Mouse (Mus musculus): ENCODE measurements around the gene Serpina3n. TPM values are rescaled to one million over a fixed set of nuclear protein-coding genes. Genes with fewer than 3 reads are reported as not detected.

The Serpina3n gene
- polyA plus RNA-seq, 1 experiment, result 0.94 TPM

DNA sequence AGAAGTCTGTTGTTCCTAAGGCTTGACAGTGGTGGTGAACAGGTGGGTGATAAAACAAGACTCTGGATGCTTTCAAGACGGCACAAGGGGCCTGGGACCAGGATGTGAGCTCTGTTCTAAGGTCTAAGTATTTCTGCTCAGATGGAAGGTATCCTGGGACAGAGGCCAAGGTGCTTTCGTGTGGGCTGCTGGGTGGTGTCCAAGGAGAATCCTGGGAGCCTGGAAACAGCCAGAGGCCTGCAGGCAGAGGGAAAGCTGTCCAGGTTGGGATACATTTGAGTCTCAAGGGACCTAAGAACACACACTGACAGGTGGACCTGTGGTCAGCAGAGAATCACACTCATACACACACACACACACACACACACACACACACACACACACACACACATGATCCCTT lies 8.0 kb downstream of the Serpina3n start:
- Histone ChIP-seq H3K9me3 (replicated peaks; ENCODE audit: control insufficient read depth, insufficient read depth, low read length, poor library complexity, severe bottlenecking) (no peaks in the 10 kb centered on the region), H3K36me3 (ENCODE audit: control insufficient read depth, insufficient read depth, low read length, poor library complexity, severe bottlenecking) (no peaks in the 10 kb centered on the region)

DNA sequence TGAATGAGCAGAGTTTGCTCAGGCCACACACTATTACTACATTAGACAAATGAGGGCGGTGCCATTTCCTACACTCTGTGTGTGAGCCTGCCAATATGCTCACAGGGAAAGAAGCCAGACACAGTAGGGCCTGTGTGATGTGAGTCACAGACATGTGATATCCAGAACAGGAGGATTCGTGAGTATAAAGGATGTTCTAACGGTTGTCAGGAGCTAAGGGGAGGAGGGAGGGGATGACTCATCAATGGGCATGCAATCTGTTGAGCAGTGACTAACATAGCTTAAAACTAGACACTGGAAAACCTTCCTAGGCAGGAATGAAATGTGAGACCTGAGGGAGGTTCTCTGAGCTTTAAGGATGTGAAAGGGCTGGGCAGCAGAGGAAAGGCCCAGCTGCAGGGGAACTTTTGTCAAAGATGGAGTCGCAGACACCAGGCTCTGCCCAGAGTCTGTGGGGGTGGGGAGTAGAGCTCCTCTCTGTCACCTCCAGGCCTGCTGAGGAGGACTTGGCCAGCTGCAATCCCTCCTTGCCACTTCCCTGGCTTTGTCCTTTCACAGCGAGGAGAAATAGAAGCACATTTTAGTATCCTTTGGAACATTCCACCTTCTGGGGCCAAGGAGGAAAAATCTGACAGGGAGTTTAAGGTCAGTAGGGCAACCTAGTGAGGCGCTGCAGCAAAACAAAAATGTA lies 9.2 kb downstream of the Serpina3n start:
- Histone ChIP-seq H3K9me3 (replicated peaks; ENCODE audit: control insufficient read depth, insufficient read depth, low read length, poor library complexity, severe bottlenecking) (no peaks in the 10 kb centered on the region), H3K9ac (ENCODE audit: low read depth, poor library complexity, severe bottlenecking) (no peak overlapping the region), H3K4me3 (ENCODE audit: low read depth, low read length) (no peak overlapping the region), H3K36me3 (ENCODE audit: control insufficient read depth, insufficient read depth, low read length, poor library complexity, severe bottlenecking) (no peaks in the 10 kb centered on the region), H3K27me3 (ENCODE audit: control insufficient read depth, insufficient read depth, low read length, poor library complexity, severe bottlenecking) (no peaks in the 10 kb centered on the region), H3K27ac (ENCODE audit: insufficient read depth, low read length) (no peak overlapping the region), H3K4me1 (ENCODE audit: control insufficient read depth, insufficient read depth, low read length) (no peaks in the 10 kb centered on the region)
- TF ChIP-seq EP300 (IDR thresholded peaks at IDR 0.05; ENCODE audit: insufficient read depth, low read depth, low read length), result no peak
- TF ChIP-seq CTCF (IDR thresholded peaks at IDR 0.05; ENCODE audit: low read depth, low read length), result no peak
- no peak for TF ChIP-seq POLR2A (IDR thresholded peaks at IDR 0.05; ENCODE audit: insufficient read depth, low read length)

More for the DNA sequence above, 8.0 kb downstream of the Serpina3n start:
- Histone ChIP-seq H3K27me3 (ENCODE audit: control insufficient read depth, insufficient read depth, low read length, poor library complexity, severe bottlenecking) (no peaks in the 10 kb centered on the region), H3K9ac (ENCODE audit: low read depth, poor library complexity, severe bottlenecking) (no peak overlapping the region), H3K4me1 (ENCODE audit: control insufficient read depth, insufficient read depth, low read length) (no peaks in the 10 kb centered on the region), H3K4me3 (ENCODE audit: low read depth, low read length) (no peak overlapping the region), H3K27ac (ENCODE audit: insufficient read depth, low read length) (no peak overlapping the region)
- TF ChIP-seq CTCF (IDR thresholded peaks at IDR 0.05; ENCODE audit: low read depth, low read length) (no peak), POLR2A (IDR thresholded peaks at IDR 0.05; ENCODE audit: insufficient read depth, low read length) (no peak), EP300 (IDR thresholded peaks at IDR 0.05; ENCODE audit: insufficient read depth, low read depth, low read length) (no peak)

DNA sequence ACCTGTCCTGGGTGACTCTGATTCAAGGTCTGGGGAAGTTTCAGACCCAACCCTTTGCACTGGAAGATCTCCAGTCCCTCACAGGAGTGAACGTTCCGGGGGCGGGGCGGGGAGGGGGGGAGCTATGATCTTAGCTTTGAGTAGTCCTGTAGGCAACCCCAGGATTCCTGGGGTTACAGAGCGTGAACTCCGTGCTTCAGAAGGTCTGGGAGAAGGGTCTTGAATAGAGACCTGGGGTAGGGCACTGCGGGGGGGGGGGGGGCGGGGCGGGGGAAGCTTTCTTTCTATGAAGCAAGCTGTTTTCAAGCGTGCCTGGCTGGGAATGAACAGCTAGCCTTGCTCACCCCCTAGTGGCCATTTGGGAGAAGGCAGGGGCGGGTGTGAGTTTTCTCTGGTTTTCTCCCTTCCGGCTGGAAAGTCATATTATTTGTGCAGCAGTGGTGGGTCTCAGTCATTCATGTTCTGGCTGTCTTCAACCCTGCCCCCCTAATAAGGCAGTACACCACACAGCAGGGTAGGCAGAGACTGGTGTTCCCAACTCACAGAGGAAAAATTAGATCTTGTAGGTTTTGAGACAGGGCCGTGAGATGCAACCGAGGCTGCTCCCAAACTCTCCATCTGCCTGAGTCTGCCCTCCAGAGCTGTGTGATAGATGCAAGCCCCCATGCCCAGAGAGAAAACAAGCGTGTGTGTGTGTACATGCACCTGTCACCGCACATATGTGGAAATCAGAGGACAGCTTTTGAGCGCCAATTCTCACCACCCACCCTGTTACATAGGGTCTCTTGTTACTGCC lies 12.0 kb downstream of the Serpina3n start:
- H3K9me3 ChIP-seq (replicated peaks; ENCODE audit: control insufficient read depth, insufficient read depth, low read length, poor library complexity, severe bottlenecking), result no peaks in the 10 kb centered on the region
- peak overlapping the region; percentile 21; the same call in 1 of the 2 replicates for H3K4me3 ChIP-seq (ENCODE audit: low read depth, low read length)
- no peaks in the 10 kb centered on the region for H3K36me3 ChIP-seq (ENCODE audit: control insufficient read depth, insufficient read depth, low read length, poor library complexity, severe bottlenecking)
- TF ChIP-seq CTCF (IDR thresholded peaks at IDR 0.05; ENCODE audit: low read depth, low read length) (peak; percentile 75), POLR2A (IDR thresholded peaks at IDR 0.05; ENCODE audit: insufficient read depth, low read length) (no peak)
- no peaks in the 10 kb centered on the region for H3K4me1 ChIP-seq (ENCODE audit: control insufficient read depth, insufficient read depth, low read length)
- 0 out of 2 replicates have a peak overlapping the region, but pooled peaks have one; percentile 48 for H3K9ac ChIP-seq (ENCODE audit: low read depth, poor library complexity, severe bottlenecking)
- H3K27ac ChIP-seq (ENCODE audit: insufficient read depth, low read length), result no peak overlapping the region
- no peaks in the 10 kb centered on the region for H3K27me3 ChIP-seq (ENCODE audit: control insufficient read depth, insufficient read depth, low read length, poor library complexity, severe bottlenecking)

DNA sequence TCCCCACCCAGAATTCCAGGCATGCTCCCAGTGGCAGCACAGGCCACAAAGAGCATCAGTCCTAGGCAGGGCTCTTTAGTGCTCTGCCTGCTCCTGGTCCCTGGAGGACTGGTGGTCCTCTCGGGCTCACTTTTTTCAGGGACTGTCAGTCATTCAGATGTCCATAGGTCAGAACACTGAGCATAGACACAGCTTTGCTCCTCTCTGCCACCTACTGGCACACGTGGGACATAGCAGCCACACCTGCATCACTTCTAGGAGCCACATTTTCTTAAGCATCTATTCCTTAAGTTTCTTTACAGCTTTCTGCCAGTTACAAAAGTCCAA lies 12.6 kb downstream of the Serpina3n start:
- Histone ChIP-seq H3K9ac (ENCODE audit: low read depth, poor library complexity, severe bottlenecking) (no peak overlapping the region), H3K27me3 (ENCODE audit: control insufficient read depth, insufficient read depth, low read length, poor library complexity, severe bottlenecking) (no peaks in the 10 kb centered on the region), H3K9me3 (replicated peaks; ENCODE audit: control insufficient read depth, insufficient read depth, low read length, poor library complexity, severe bottlenecking) (no peaks in the 10 kb centered on the region), H3K36me3 (ENCODE audit: control insufficient read depth, insufficient read depth, low read length, poor library complexity, severe bottlenecking) (no peaks in the 10 kb centered on the region), H3K27ac (ENCODE audit: insufficient read depth, low read length) (no peak overlapping the region), H3K4me3 (ENCODE audit: low read depth, low read length) (no peak overlapping the region), H3K4me1 (ENCODE audit: control insufficient read depth, insufficient read depth, low read length) (no peaks in the 10 kb centered on the region)
- peak; percentile 94 for TF ChIP-seq CTCF (IDR thresholded peaks at IDR 0.05; ENCODE audit: low read depth, low read length)
- TF ChIP-seq POLR2A (IDR thresholded peaks at IDR 0.05; ENCODE audit: insufficient read depth, low read length), result no peak

DNA sequence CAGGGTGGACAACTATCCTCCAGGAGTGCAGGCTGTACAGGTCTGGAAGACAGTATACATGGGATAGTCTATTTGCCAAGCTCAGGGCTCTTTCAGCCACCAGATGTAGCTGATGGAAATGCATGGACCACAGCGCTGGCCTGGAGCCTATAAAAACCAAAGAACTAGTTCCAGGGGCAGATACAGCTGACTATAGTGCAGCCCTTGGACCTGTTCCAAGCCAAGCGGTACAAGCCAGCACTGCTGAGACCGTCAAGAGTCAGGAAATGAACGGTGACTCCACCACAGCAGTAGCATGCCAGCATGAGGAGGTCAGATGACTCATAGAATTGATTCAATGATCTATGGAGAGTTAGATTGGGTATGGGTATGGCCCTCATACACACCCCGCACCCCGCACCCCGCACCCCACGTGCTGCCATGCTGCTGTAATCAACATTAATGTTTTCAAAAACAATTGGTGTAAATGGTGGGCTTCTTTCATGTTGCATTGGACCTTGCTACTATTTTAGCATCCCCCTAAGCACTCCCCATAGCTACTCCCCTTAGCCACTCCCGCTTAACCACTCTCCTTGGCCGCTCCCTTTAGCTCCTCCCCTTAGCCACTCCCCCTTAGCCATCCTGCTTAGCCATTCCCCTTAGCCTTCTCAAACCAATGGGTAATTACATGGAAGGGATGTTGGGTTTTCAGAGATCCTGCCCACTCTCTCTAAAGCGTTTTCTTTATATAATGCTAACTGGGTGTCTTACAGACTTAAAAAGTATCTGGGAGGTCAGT lies 16.3 kb downstream of the Serpina3n start:
- Histone ChIP-seq H3K36me3 (ENCODE audit: control insufficient read depth, insufficient read depth, low read length, poor library complexity, severe bottlenecking) (no peaks in the 10 kb centered on the region), H3K4me3 (ENCODE audit: low read depth, low read length) (no peak overlapping the region), H3K9me3 (replicated peaks; ENCODE audit: control insufficient read depth, insufficient read depth, low read length, poor library complexity, severe bottlenecking) (no peaks in the 10 kb centered on the region), H3K27me3 (ENCODE audit: control insufficient read depth, insufficient read depth, low read length, poor library complexity, severe bottlenecking) (no peaks in the 10 kb centered on the region), H3K4me1 (ENCODE audit: control insufficient read depth, insufficient read depth, low read length) (no peaks in the 10 kb centered on the region), H3K9ac (ENCODE audit: low read depth, poor library complexity, severe bottlenecking) (no peak overlapping the region), H3K27ac (ENCODE audit: insufficient read depth, low read length) (no peak overlapping the region)
- TF ChIP-seq POLR2A (IDR thresholded peaks at IDR 0.05; ENCODE audit: insufficient read depth, low read length), result no peak
- TF ChIP-seq EP300 (IDR thresholded peaks at IDR 0.05; ENCODE audit: insufficient read depth, low read depth, low read length), result no peak
- TF ChIP-seq CTCF (IDR thresholded peaks at IDR 0.05; ENCODE audit: low read depth, low read length), result no peak

Measured in ES-Bruce4 (cell line).